In the genomic region with DNA sequence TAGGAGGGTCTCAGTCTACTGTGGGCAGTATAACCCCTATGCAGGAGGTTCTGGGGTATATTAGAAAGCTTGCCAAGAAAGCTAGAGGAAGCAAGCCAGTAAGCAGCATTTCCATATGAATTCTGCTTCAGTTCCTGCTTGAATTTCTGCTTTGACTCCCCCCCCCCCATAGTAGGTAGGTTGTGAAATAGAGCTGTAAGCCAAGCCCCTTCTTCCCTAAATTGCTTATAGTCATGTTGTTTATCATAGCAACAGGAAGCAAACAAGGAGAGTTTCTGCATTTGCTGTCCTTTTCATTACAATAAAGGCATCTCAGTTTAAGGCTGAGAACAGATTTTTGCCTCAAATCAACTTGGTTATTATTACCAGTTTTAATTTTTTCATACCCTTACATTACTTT, we compare ENCODE assay signal across 20 mouse cellular contexts.
"Had no signal": no experiment of that assay in that cellular context is flagged by ENCODE, and none has a peak within 500 bp of the region (broad histone marks: within the 10 kb centered on the region; RNA-seq: fewer than 3 reads in every experiment).

No protein-coding gene starts in this region.

- H3K9me3 ChIP-seq: midbrain, embryonic 10.5 days; midbrain, embryonic 12.5 days; neural tube, embryonic 13.5 days; neural tube, embryonic 15.5 days had no signal

- H3K4me1 ChIP-seq: midbrain, embryonic 12.5 days had no signal

- H3K27me3 ChIP-seq: midbrain, embryonic 12.5 days; neural tube, embryonic 13.5 days; neural tube, embryonic 15.5 days had no signal

- H3K36me3 ChIP-seq: midbrain, embryonic 10.5 days; midbrain, embryonic 12.5 days; neural tube, embryonic 13.5 days; neural tube, embryonic 15.5 days had no signal

- H3K4me3 ChIP-seq: midbrain, embryonic 10.5 days; midbrain, embryonic 12.5 days; myocyte; neural tube, embryonic 13.5 days; neural tube, embryonic 15.5 days had no signal

- ATAC-seq: midbrain, embryonic 16.5 days had no signal

- H3K4me2 ChIP-seq: lung, embryonic 14.5 days; midbrain, embryonic 12.5 days; neural tube, embryonic 13.5 days; neural tube, embryonic 15.5 days had no signal

- H3K9ac ChIP-seq: liver, embryonic 14.5 days; lung, embryonic 14.5 days; midbrain, embryonic 12.5 days; neural tube, embryonic 13.5 days; neural tube, embryonic 15.5 days had no signal

- DNase-seq: lung, adult 18-20 months; lung, embryonic 14.5 days; lung, postnatal 14 days; lung, postnatal 4 days; midbrain, embryonic 14.5 days; retina, postnatal 1 day; right cerebral cortex, adult 18-20 months; right cerebral cortex, postnatal 25 days; right cerebral cortex, postnatal 4 days; spleen, adult 18-20 months; thymus, adult 18-20 months; thymus, postnatal 14 days; thymus, postnatal 4 days had no signal

- H3K27ac ChIP-seq: liver, embryonic 14.5 days; midbrain, embryonic 10.5 days; midbrain, embryonic 12.5 days; neural tube, embryonic 13.5 days; neural tube, embryonic 15.5 days had no signal
